Mouse (Mus musculus) stomach, postnatal 0 days (tissue): ENCODE measurements around the gene Grm5.

ENCODE experiments used
- CTCF ChIP-seq: IDR thresholded peaks from 2 replicates; pipeline ENCODE4 v1.5.1; 2016; ENCODE audit warnings: antibody characterized with exemption, low read depth, mild to moderate bottlenecking, moderate library complexity
- EP300 ChIP-seq: optimal IDR thresholded peaks from 2 replicates; pipeline ENCODE3; 2016; ENCODE audit warnings: antibody characterized with exemption

GRCm38 (mm10) chr7:87635530-87635929 lies 51.6 kb downstream of the Grm5 start:
- TF ChIP-seq CTCF (no peak), EP300 (no peak)
